Mouse (Mus musculus) erythroblast, embryonic 14.5 days (primary cell): ENCODE measurements at regions not wholly inside any gene's neighbourhood (a gene's known extent, or its start where the extent isn't known, plus 50 kb on each side); places are given as distances from the start of the nearest gene placed in this dataset.

ENCODE experiments used
- GATA1 ChIP-seq: IDR thresholded peaks from 2 replicates; pipeline ENCODE4 v1.6.1; 2012; ENCODE audit warnings: low read length, inconsistent platforms, mixed read lengths
- TAL1 ChIP-seq: IDR thresholded peaks from 3 replicates; pipeline ENCODE4 v1.6.1; 2012; ENCODE audit warnings: low read length, inconsistent platforms, mixed read lengths

DNA sequence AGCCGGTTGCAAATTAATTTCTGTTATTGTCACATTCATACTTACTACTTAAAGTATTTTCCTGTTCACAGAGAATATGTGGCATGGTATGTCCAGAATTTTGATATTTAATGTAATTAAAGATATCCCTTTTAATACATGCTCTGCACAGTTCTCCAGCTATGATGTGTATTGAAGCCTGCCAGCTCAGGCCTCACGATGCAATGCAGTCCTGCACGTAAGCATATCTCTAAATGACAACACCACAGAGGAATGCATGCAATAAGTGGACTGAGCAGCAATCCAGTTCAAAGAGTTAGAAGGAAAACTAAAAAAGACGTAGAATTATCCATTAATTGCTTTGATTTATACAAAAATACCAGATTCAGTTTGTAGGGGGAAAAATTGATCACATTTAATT, 373.4 kb downstream of the Ptprc start:
- TF ChIP-seq GATA1 (no peak), TAL1 (no peak)
